ENCODE assay signal across 8 mouse cellular contexts in the genomic region with DNA sequence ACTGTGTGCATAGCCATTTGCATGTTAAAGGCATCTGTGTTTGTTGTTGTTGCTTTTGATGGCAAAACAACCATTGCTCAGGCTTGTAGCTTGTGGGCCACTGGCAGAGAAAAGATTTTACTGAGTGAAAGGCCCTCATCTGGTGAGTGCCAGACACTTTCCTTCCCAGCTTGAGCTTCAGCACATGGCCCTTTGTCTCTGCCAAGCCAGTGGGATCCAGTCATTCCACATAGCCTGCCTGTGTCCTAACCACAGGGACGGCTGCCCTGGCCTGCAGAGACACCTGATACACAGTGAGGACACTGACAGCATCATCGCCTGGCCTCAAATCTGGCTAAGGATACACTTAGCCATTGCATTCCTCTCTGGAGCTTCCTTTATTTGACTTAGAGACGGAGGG.
DNase-seq lines count a peak whose midpoint lies in the region; ATAC-seq and TF ChIP-seq lines count a peak whose summit lies in the region.
"Had no signal": no experiment of that assay in that cellular context is flagged by ENCODE, and none has a peak within 500 bp of the region (broad histone marks: within the 10 kb centered on the region; RNA-seq: fewer than 3 reads in every experiment).

No protein-coding gene starts in this region.

- 0 out of 2 replicates have a peak, but pooled peaks cover 3% of the 10 kb centered on the region for H3K36me3 ChIP-seq in intestine, embryonic 16.5 days (ENCODE audit: control insufficient read depth, insufficient read depth, low read length)
- H3K36me3 ChIP-seq in intestine, embryonic 15.5 days: no peaks in the 10 kb centered on the region
- peaks cover 22% of the 10 kb centered on the region; the same call in 1 of the 2 replicates for H3K36me3 ChIP-seq in heart, embryonic 14.5 days (ENCODE audit: control insufficient read depth, insufficient read depth, low read length)
- H3K36me3 ChIP-seq in kidney, adult 2 months (ENCODE audit: control insufficient read depth, insufficient read depth, low read length): no peaks in the 10 kb centered on the region
- H3K36me3 ChIP-seq in kidney, embryonic 14.5 days (ENCODE audit: control insufficient read depth, insufficient read depth, low read length): no peaks in the 10 kb centered on the region; the same call in 1 of the 2 replicates
- H3K36me3 ChIP-seq: hindbrain, embryonic 13.5 days had no signal

- 75% methylated on average over 3 of the region's 3 CpGs for WGBS in intestine, embryonic 16.5 days
- 76% methylated on average over 3 of the region's 3 CpGs for WGBS in intestine, embryonic 15.5 days
- WGBS in heart, embryonic 14.5 days: 33% methylated on average over 3 of the region's 3 CpGs
- WGBS in kidney, adult 2 months: 70% methylated on average over 3 of the region's 3 CpGs
- 63% methylated on average over 3 of the region's 3 CpGs for WGBS in kidney, embryonic 14.5 days

- no peak overlapping the region; the same call in 1 of the 2 replicates for H3K9ac ChIP-seq in intestine, embryonic 16.5 days (ENCODE audit: low read depth, low read length)
- H3K9ac ChIP-seq in intestine, embryonic 15.5 days: no peak overlapping the region
- H3K9ac ChIP-seq in heart, embryonic 14.5 days (ENCODE audit: low read length): no peak overlapping the region
- H3K9ac ChIP-seq in kidney, embryonic 14.5 days (ENCODE audit: low read depth, low read length): no peak overlapping the region
- H3K9ac ChIP-seq: hindbrain, embryonic 13.5 days had no signal

- POLR2A ChIA-PET in Patski (lab: Charles Lee): interaction anchor here (1.1 kb wide), 1 partner anchor 8 kb away, joined by 3 read pairs; no protein-coding TSS in a partner anchor

- H3K9me3 ChIP-seq in intestine, embryonic 16.5 days (ENCODE audit: control insufficient read depth, low read length): no peaks in the 10 kb centered on the region
- no peaks in the 10 kb centered on the region for H3K9me3 ChIP-seq in intestine, embryonic 15.5 days
- no peaks in the 10 kb centered on the region for H3K9me3 ChIP-seq in heart, embryonic 14.5 days (ENCODE audit: control insufficient read depth, low read length)
- H3K9me3 ChIP-seq in kidney, embryonic 14.5 days (ENCODE audit: control insufficient read depth, low read length): no peaks in the 10 kb centered on the region
- H3K9me3 ChIP-seq: hindbrain, embryonic 13.5 days had no signal

- no peak overlapping the region for H3K4me3 ChIP-seq in intestine, embryonic 16.5 days (ENCODE audit: low read length)
- H3K4me3 ChIP-seq in intestine, embryonic 15.5 days (replicated peaks): no peak overlapping the region
- no peak overlapping the region for H3K4me3 ChIP-seq in heart, embryonic 14.5 days (ENCODE audit: control insufficient read depth in 1 of 2, insufficient read depth in 1 of 2, low read depth in 1 of 2, low read length in 2 of 2)
- no peak overlapping the region for H3K4me3 ChIP-seq in kidney, adult 2 months (ENCODE audit: insufficient read depth, low read depth, low read length)
- no peak overlapping the region for H3K4me3 ChIP-seq in kidney, embryonic 14.5 days (ENCODE audit: low read length)
- H3K4me3 ChIP-seq: hindbrain, embryonic 13.5 days had no signal

- TF ChIP-seq POLR2A in kidney, adult 2 months (IDR thresholded peaks at IDR 0.05; ENCODE audit: low read depth, low read length): no peak

- H3K4me2 ChIP-seq in intestine, embryonic 16.5 days (ENCODE audit: low read depth, low read length): no peak overlapping the region
- H3K4me2 ChIP-seq in intestine, embryonic 15.5 days (replicated peaks): no peak overlapping the region
- H3K4me2 ChIP-seq in heart, embryonic 14.5 days (ENCODE audit: low read length): no peak overlapping the region
- H3K4me2 ChIP-seq in kidney, embryonic 14.5 days (replicated peaks; ENCODE audit: low read depth, low read length): no peak overlapping the region
- H3K4me2 ChIP-seq: hindbrain, embryonic 13.5 days had no signal

- TF ChIP-seq CTCF in Patski (IDR thresholded peaks at IDR 0.05): no peak
- TF ChIP-seq CTCF in kidney, adult 2 months (conservative IDR thresholded peaks at IDR 0.05; ENCODE audit: insufficient read depth, insufficient read length, low read depth, low read length): no peak

- H3K27me3 ChIP-seq in intestine, embryonic 16.5 days (replicated peaks; ENCODE audit: control insufficient read depth, insufficient read depth, low read length): no peaks in the 10 kb centered on the region
- H3K27me3 ChIP-seq in intestine, embryonic 15.5 days (replicated peaks): no peaks in the 10 kb centered on the region
- no peaks in the 10 kb centered on the region for H3K27me3 ChIP-seq in Patski
- no peaks in the 10 kb centered on the region for H3K27me3 ChIP-seq in heart, embryonic 14.5 days (ENCODE audit: control insufficient read depth, insufficient read depth, low read length)
- no peaks in the 10 kb centered on the region for H3K27me3 ChIP-seq in kidney, adult 2 months (replicated peaks; ENCODE audit: control insufficient read depth, insufficient read depth, low read length)
- H3K27me3 ChIP-seq in kidney, embryonic 14.5 days (ENCODE audit: control insufficient read depth, insufficient read depth, low read length): no peaks in the 10 kb centered on the region
- H3K27me3 ChIP-seq: hindbrain, embryonic 13.5 days had no signal

- H3K4me1 ChIP-seq in intestine, embryonic 16.5 days (ENCODE audit: control insufficient read depth, insufficient read depth, low read length): peaks cover 3% of the 10 kb centered on the region; the same call in 1 of the 2 replicates
- peaks cover 4% of the 10 kb centered on the region; the same call in 1 of the 2 replicates for H3K4me1 ChIP-seq in intestine, embryonic 15.5 days (replicated peaks)
- H3K4me1 ChIP-seq in heart, embryonic 14.5 days (ENCODE audit: control insufficient read depth in 2 of 2, insufficient read depth in 2 of 2, low read length in 2 of 2): peaks cover 9 to 44% of the 10 kb centered on the region in 2 experiments; a peak in 3 of 4 replicates
- peaks cover 13% of the 10 kb centered on the region; the same call in 1 of the 2 replicates for H3K4me1 ChIP-seq in kidney, adult 2 months (ENCODE audit: control insufficient read depth, insufficient read depth, low read length)
- 0 out of 2 replicates have a peak, but pooled peaks cover 3% of the 10 kb centered on the region for H3K4me1 ChIP-seq in kidney, embryonic 14.5 days (ENCODE audit: control insufficient read depth, insufficient read depth, low read length)

- DNase-seq in Patski (ENCODE audit: low read depth, low spot score): peak; percentile 1
- DNase-seq in brain, embryonic 18.5 days (ENCODE audit: low read depth, low spot score): peak; percentile 6
- no peak for DNase-seq in kidney, adult 2 months

- peak; percentile 25; the same call in 1 of the 2 replicates for ATAC-seq in intestine, embryonic 16.5 days
- no peak for ATAC-seq in intestine, embryonic 15.5 days
- ATAC-seq in Patski: no peak
- ATAC-seq in heart, embryonic 14.5 days (ENCODE audit: insufficient number of reproducible peaks, insufficient read depth, low FRiP score, low read depth): peak; percentile 81; the same call in 1 of the 2 replicates
- ATAC-seq in kidney, embryonic 14.5 days (ENCODE audit: low FRiP score, low TSS enrichment): no peak

- CTCF ChIA-PET in Patski (lab: Charles Lee): interaction anchor here (1.5 to 3.5 kb wide), 2 partner anchors 9 to 10 kb away, joined by 5 to 11 read pairs; no protein-coding TSS in a partner anchor

- in situ Hi-C loops in Patski (cut with MboI; ENCODE audit: low pct_unique_long_range_greater_than_20kb): no loop called here

- H3K27ac ChIP-seq in intestine, embryonic 16.5 days (ENCODE audit: low read length): no peak overlapping the region
- H3K27ac ChIP-seq in intestine, embryonic 15.5 days: no peak overlapping the region
- H3K27ac ChIP-seq in heart, embryonic 14.5 days (replicated peaks in 1 of 2; ENCODE audit: control insufficient read depth in 1 of 2, insufficient read depth in 1 of 2, low read depth in 2 of 2, low read length in 2 of 2): peak overlapping the region; percentile 24 to 61; a peak in 3 of 4 replicates
- H3K27ac ChIP-seq in kidney, adult 2 months (ENCODE audit: insufficient read depth, low read depth, low read length): no peak overlapping the region
- H3K27ac ChIP-seq in kidney, embryonic 14.5 days (ENCODE audit: low read depth, low read length): no peak overlapping the region
- H3K27ac ChIP-seq: hindbrain, embryonic 13.5 days had no signal

Comparison
In these comparisons a context has a peak if more than half of its experiments do, and no peak if none do; other contexts are left out.
1. ATAC-seq: peak in intestine, embryonic 16.5 days (single experiment) and heart, embryonic 14.5 days (single experiment); none in intestine, embryonic 15.5 days (single experiment), Patski (single experiment) and kidney, embryonic 14.5 days (single experiment).
2. H3K27ac ChIP-seq: peak in heart, embryonic 14.5 days (2 of 2); none in intestine, embryonic 16.5 days (single experiment), intestine, embryonic 15.5 days (single experiment), kidney, adult 2 months (single experiment) and kidney, embryonic 14.5 days (single experiment).